Mouse (Mus musculus) forebrain, embryonic 14.5 days (tissue): ENCODE measurements around the gene Bcl7b. TPM values are rescaled to one million over a fixed set of nuclear protein-coding genes. Genes with fewer than 3 reads are reported as not detected.

Experiments
- ATAC-seq: fragments of 200-750 bp; cut with Nextera tagmentation; 2 replicates; pipeline ENCODE4 v1.8.0; 2017; ENCODE audit warnings: mild to moderate bottlenecking, moderate library complexity
- DNase-seq: peaks from one replicate; pipeline ENCODE4 v3.0.0-alpha.2; 2015; ENCODE audit warnings: low spot score
- H3K27ac ChIP-seq: fragments of 300-500 bp; sonication (generic); 2 replicates; pipeline ENCODE4 v1.5.1; 2014; ENCODE audit warnings: low read depth, mild to moderate bottlenecking, control low read depth, low read length, moderate library complexity
- H3K27me3 ChIP-seq: fragments of 300-500 bp; sonication (generic); replicated peaks from 2 replicates; pipeline ENCODE4 v1.6.1; 2014; ENCODE audit warnings: low read length, control low read depth, mixed read lengths; ENCODE audit not compliant: control insufficient read depth, insufficient read depth
- H3K36me3 ChIP-seq: fragments of 300-500 bp; sonication (generic); 2 replicates; pipeline ENCODE4 v1.6.1; 2014; ENCODE audit warnings: low read length, control low read depth; ENCODE audit not compliant: control insufficient read depth, insufficient read depth
- H3K4me1 ChIP-seq: fragments of 300-500 bp; sonication (generic); 2 replicates; pipeline ENCODE4 v1.6.1; 2014; ENCODE audit warnings: antibody characterized with exemption, low read length, control low read depth; ENCODE audit not compliant: control insufficient read depth, insufficient read depth
- H3K4me2 ChIP-seq: fragments of 300-500 bp; sonication (generic); 2 replicates; pipeline ENCODE4 v1.6.1; 2014; ENCODE audit warnings: mild to moderate bottlenecking, control low read depth, low read length
- H3K4me3 ChIP-seq: fragments of 300-500 bp; sonication (generic); 2 replicates; pipeline ENCODE4 v1.5.1; 2014; ENCODE audit warnings: low read depth, low read length, control low read depth
- H3K9ac ChIP-seq: fragments of 300-500 bp; sonication (generic); 2 replicates; pipeline ENCODE4 v1.6.1; 2014; ENCODE audit warnings: mild to moderate bottlenecking, low read length, control low read depth, moderate library complexity
- H3K9me3 ChIP-seq: fragments of 300-500 bp; sonication (generic); replicated peaks from 2 replicates; pipeline ENCODE4 v1.6.1; 2016; ENCODE audit warnings: low read length, control low read depth, mixed read lengths; ENCODE audit not compliant: control insufficient read depth
- WGBS: fragments of 180-500 bp; shearing (Covaris S2); extraction: QIAGEN DNeasy Blood & Tissue Kit; methylation state at CpG from one replicate; pipeline ENCODE4 v1.1.7; 2014; 5-methylcytosine and 5-hydroxymethylcytosine counted together
- polyA plus RNA-seq: library from polyadenylated mRNA; unstranded; fragments of >200 nt; fragmentation: Nextera tagmentation; extraction: Ambion mirVana; gene quantifications from 2 replicates; pipeline ENCODE4 v1.2.1, GENCODE M21; 2014

Gene Bcl7b
- polyA plus RNA-seq, 1 experiment from 2014 or later = 47.4 TPM

GRCm38 (mm10) chr5:135139881-135140280, 28.2 kb upstream of the Bcl7b start:
- H3K4me1 ChIP-seq = no peaks in the 10 kb centered on the region
- no peaks in the 10 kb centered on the region for H3K27me3 ChIP-seq
- no peak overlapping the region for H3K9ac ChIP-seq
- H3K36me3 ChIP-seq = no peaks in the 10 kb centered on the region
- DNase-seq = no peak
- H3K27ac ChIP-seq = no peak overlapping the region
- no peak overlapping the region for H3K4me3 ChIP-seq
- no peak overlapping the region for H3K4me2 ChIP-seq
- WGBS = 67% methylated on average over 2 of the region's 2 CpGs
- no peak for ATAC-seq
- H3K9me3 ChIP-seq = no peaks in the 10 kb centered on the region

GRCm38 (mm10) chr5:135144469-135144868, 23.6 kb upstream of the Bcl7b start:
- no peak overlapping the region for H3K4me3 ChIP-seq
- no peak overlapping the region for H3K27ac ChIP-seq
- H3K27me3 ChIP-seq = no peaks in the 10 kb centered on the region
- H3K4me2 ChIP-seq = no peak overlapping the region
- no peaks in the 10 kb centered on the region for H3K4me1 ChIP-seq
- no peak overlapping the region for H3K9ac ChIP-seq
- ATAC-seq (no peak), DNase-seq (no peak)
- H3K36me3 ChIP-seq = no peaks in the 10 kb centered on the region
- 70% methylated on average over 4 of the region's 4 CpGs for WGBS
- H3K9me3 ChIP-seq = no peaks in the 10 kb centered on the region

GRCm38 (mm10) chr5:135145532-135145931, 22.6 kb upstream of the Bcl7b start:
- ATAC-seq = no peak
- Histone ChIP-seq H3K9me3 (no peaks in the 10 kb centered on the region), H3K4me1 (0 out of 2 replicates have a peak, but pooled peaks cover 2% of the 10 kb centered on the region), H3K27me3 (no peaks in the 10 kb centered on the region), H3K27ac (no peak overlapping the region), H3K4me3 (no peak overlapping the region), H3K4me2 (no peak overlapping the region), H3K36me3 (no peaks in the 10 kb centered on the region), H3K9ac (no peak overlapping the region)
- WGBS = 91% methylated on average over 3 of the region's 3 CpGs
- no peak for DNase-seq

- Histone ChIP-seq H3K9ac (no peak overlapping the region), H3K9me3 (no peaks in the 10 kb centered on the region), H3K4me2 (no peak overlapping the region), H3K36me3 (no peaks in the 10 kb centered on the region), H3K4me3 (no peak overlapping the region), H3K27ac (no peak overlapping the region), H3K4me1 (0 out of 2 replicates have a peak, but pooled peaks cover 2% of the 10 kb centered on the region), H3K27me3 (no peaks in the 10 kb centered on the region)
- no peak for ATAC-seq
- DNase-seq = no peak
Observed at GRCm38 (mm10) chr5:135145955-135146354, 22.1 kb upstream of the Bcl7b start.

GRCm38 (mm10) chr5:135148715-135149052, 19.4 kb upstream of the Bcl7b start:
- ATAC-seq = no peak
- H3K36me3 ChIP-seq = peaks cover 10% of the 10 kb centered on the region
- peak overlapping the region; percentile 74 for H3K4me3 ChIP-seq
- DNase-seq = no peak
- under 1% methylated on average over 13 of the region's 13 CpGs for WGBS
- H3K9ac ChIP-seq = peak overlapping the region; percentile 79
- H3K9me3 ChIP-seq = no peaks in the 10 kb centered on the region
- H3K4me1 ChIP-seq = 0 out of 2 replicates have a peak, but pooled peaks cover 2% of the 10 kb centered on the region
- peak overlapping the region; percentile 84; the same call in 1 of the 2 replicates for H3K27ac ChIP-seq
- no peaks in the 10 kb centered on the region for H3K27me3 ChIP-seq
- H3K4me2 ChIP-seq = peak overlapping the region; percentile 80

- H3K27ac ChIP-seq = peak within 1 kb of the TSS; percentile 84
- 0 out of 2 replicates have a peak, but pooled peaks cover 2% of the 10 kb centered on the region for H3K4me1 ChIP-seq
- no peaks in the 10 kb centered on the region for H3K9me3 ChIP-seq
- no peaks in the 10 kb centered on the region for H3K27me3 ChIP-seq
- H3K9ac ChIP-seq = peak within 1 kb of the TSS; percentile 79
- peak; percentile 98 for ATAC-seq
- under 1% methylated on average over 63 of the region's 63 CpGs for WGBS
- H3K36me3 ChIP-seq = peaks cover 15% of the 10 kb centered on the region
- H3K4me2 ChIP-seq = peak within 1 kb of the TSS; percentile 80
- peak within 1 kb of the TSS; percentile 74 for H3K4me3 ChIP-seq
- peak; percentile 99 for DNase-seq
Observed at GRCm38 (mm10) chr5:135149053-135149819, 18.8 kb upstream of the Bcl7b start, which contains the start of gene Tbl2. Tbl2 (plus strand) TSS chr5:135149657.

- WGBS = under 1% methylated on average over 23 of the region's 23 CpGs
- Histone ChIP-seq H3K27me3 (no peaks in the 10 kb centered on the region), H3K27ac (peak overlapping the region; percentile 58; the same call in 1 of the 2 replicates), H3K4me3 (peak overlapping the region; percentile 74), H3K9me3 (no peaks in the 10 kb centered on the region), H3K4me2 (peak overlapping the region; percentile 80), H3K36me3 (peaks cover 20% of the 10 kb centered on the region), H3K9ac (peak overlapping the region; percentile 79), H3K4me1 (0 out of 2 replicates have a peak, but pooled peaks cover 2% of the 10 kb centered on the region)
- ATAC-seq (no peak), DNase-seq (no peak)
Observed at GRCm38 (mm10) chr5:135149820-135150178, 18.3 kb upstream of the Bcl7b start.

GRCm38 (mm10) chr5:135156496-135156895, 11.6 kb upstream of the Bcl7b start:
- no peaks in the 10 kb centered on the region for H3K27me3 ChIP-seq
- H3K4me1 ChIP-seq = no peaks in the 10 kb centered on the region
- H3K27ac ChIP-seq = no peak overlapping the region
- DNase-seq (no peak), ATAC-seq (no peak)
- no peak overlapping the region for H3K4me2 ChIP-seq
- H3K9ac ChIP-seq = no peak overlapping the region
- 95% methylated on average over 4 of the region's 4 CpGs for WGBS
- no peak overlapping the region for H3K4me3 ChIP-seq
- peaks cover 82% of the 10 kb centered on the region for H3K36me3 ChIP-seq
- no peaks in the 10 kb centered on the region for H3K9me3 ChIP-seq

GRCm38 (mm10) chr5:135161221-135161620, 6.9 kb upstream of the Bcl7b start:
- no peak overlapping the region for H3K27ac ChIP-seq
- 92% methylated on average over 4 of the region's 4 CpGs for WGBS
- H3K9ac ChIP-seq = no peak overlapping the region
- ATAC-seq (no peak), DNase-seq (no peak)
- H3K4me1 ChIP-seq = no peaks in the 10 kb centered on the region
- H3K9me3 ChIP-seq = no peaks in the 10 kb centered on the region
- H3K4me3 ChIP-seq = no peak overlapping the region
- no peak overlapping the region for H3K4me2 ChIP-seq
- peaks cover 64% of the 10 kb centered on the region for H3K36me3 ChIP-seq
- no peaks in the 10 kb centered on the region for H3K27me3 ChIP-seq
